Mouse (Mus musculus) MEL (cell line): ENCODE data around the gene Epb41.

Experiments used
- CTCF ChIP-seq, 3 experiments: IDR thresholded peaks in 2 of 3; conservative IDR thresholded peaks in 1 of 3; 2 replicates each; pipeline ENCODE4 v1.5.1; 2011 to 2012; ENCODE audit warnings: low read length in 3 of 3, low read depth in 2 of 3, mild to moderate bottlenecking in 2 of 3, improper control_type of control experiment in 1 of 3, inconsistent platforms in 1 of 3, mixed read lengths in 1 of 3, moderate library complexity in 1 of 3; ENCODE audit not compliant: control insufficient read depth in 1 of 3, insufficient read depth in 1 of 3, poor library complexity in 1 of 3, severe bottlenecking in 1 of 3
- E2F4 ChIP-seq: IDR thresholded peaks from 2 replicates; pipeline ENCODE4 v1.6.1; 2011; ENCODE audit warnings: low read depth, low read length, improper control_type of control experiment, borderline replicate concordance
- POLR2A ChIP-seq, 2 experiments: IDR thresholded peaks; 2 replicates each; pipeline ENCODE4 v1.6.1; 2011 to 2012; ENCODE audit warnings: low read length in 2 of 2, mild to moderate bottlenecking in 2 of 2, control low read depth in 1 of 2, improper control_type of control experiment in 1 of 2, low read depth in 1 of 2, moderate library complexity in 1 of 2; ENCODE audit not compliant: control insufficient read depth in 1 of 2, insufficient read depth in 1 of 2, poor library complexity in 1 of 2
- TBP ChIP-seq: IDR thresholded peaks from 2 replicates; pipeline ENCODE4 v1.8.0; 2011; ENCODE audit warnings: low read depth, low read length, improper control_type of control experiment
- USF2 ChIP-seq, 2 experiments: IDR thresholded peaks; 2 replicates each; pipeline ENCODE4 v1.6.1; 2011 to 2012; ENCODE audit warnings: improper control_type of control experiment in 2 of 2, low read length in 2 of 2, borderline replicate concordance in 1 of 2, inconsistent platforms in 1 of 2, low read depth in 1 of 2, mild to moderate bottlenecking in 1 of 2; ENCODE audit not compliant: insufficient read depth in 1 of 2
- ZC3H11A ChIP-seq: IDR thresholded peaks from 2 replicates; pipeline ENCODE4 v1.6.1; 2012; ENCODE audit warnings: low read depth, mild to moderate bottlenecking, inconsistent platforms, low read length, improper control_type of control experiment

- TF ChIP-seq E2F4 (no peak), ZC3H11A (no peak), POLR2A (IDR thresholded peaks at IDR 0.05; ENCODE audit: control insufficient read depth in 1 of 2, insufficient read depth in 1 of 2, low read depth in 1 of 2, low read length in 2 of 2, poor library complexity in 1 of 2) (no peak), CTCF (IDR thresholded peaks at IDR 0.05 in 2 of 3, conservative IDR thresholded peaks at IDR 0.05 in 1 of 3; ENCODE audit: control insufficient read depth in 1 of 3, insufficient read depth in 1 of 3, low read depth in 2 of 3, low read length in 3 of 3, poor library complexity in 1 of 3, severe bottlenecking in 1 of 3) (no peak), USF2 (IDR thresholded peaks at IDR 0.05; ENCODE audit: borderline replicate concordance in 1 of 2, insufficient read depth in 1 of 2, low read depth in 1 of 2, low read length in 2 of 2) (no peak), TBP (no peak)
Measured at GRCm38 (mm10) chr4:131888564-131888963, 186.6 kb downstream of the Epb41 start.
